Mouse (Mus musculus) gastrocnemius, postnatal 4 days (tissue): ENCODE measurements at regions not wholly inside any gene's neighbourhood (a gene's known extent, or its start where the extent isn't known, plus 50 kb on each side); places are given as distances from the start of the nearest gene placed in this dataset.
"Not testable (repeated sequence)": the region's sequence is repeated elsewhere in the genome, so short reads cannot be mapped to it uniquely, and the experiment has no call there.

Experiments
- DNase-seq, 2 experiments: peaks; one replicate each; pipeline ENCODE4 v3.0.0; 2021 to 2022; ENCODE audit warnings: low spot score in 2 of 2, mixed read lengths in 2 of 2

DNA sequence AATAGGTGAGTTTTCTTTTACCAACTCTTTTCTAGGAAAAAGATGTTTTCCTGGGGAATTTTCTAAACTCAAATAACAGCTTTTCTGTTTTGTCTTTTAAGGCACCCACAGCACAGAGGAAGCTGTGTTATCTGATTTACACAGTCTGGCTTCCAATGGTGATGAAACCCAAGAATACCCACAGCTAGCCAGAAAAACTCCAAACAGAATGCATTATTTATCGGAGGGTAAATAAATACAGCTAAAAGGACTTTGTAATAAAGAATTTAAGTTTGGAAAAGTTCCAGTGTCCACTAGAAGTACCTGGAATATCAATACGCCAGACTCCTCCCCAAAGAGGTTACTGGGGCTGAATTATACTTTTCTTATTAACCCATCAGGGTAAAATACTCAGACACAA lies 123.7 kb downstream of the Car2 start:
- DNase-seq = no peak

DNA sequence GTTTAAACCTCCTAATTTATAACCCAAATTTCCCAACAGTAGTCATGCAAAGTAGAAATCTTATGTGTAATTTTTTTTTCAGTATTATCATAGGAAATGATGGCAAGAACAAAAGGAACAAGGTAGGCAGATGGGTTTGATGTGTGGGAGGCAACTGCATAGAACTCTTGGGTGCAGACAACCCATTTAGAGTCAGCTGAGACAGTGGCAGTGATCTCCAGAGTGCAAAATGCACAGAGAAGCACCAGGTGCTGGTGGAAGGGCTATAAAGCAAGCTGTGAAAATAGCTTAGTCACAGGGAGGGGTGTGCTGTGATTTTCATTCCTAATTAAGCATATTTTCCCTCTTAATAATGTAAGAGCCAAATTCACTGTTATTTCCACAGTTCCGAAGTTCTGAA lies 130.5 kb downstream of the Car2 start:
- DNase-seq = no peak

DNA sequence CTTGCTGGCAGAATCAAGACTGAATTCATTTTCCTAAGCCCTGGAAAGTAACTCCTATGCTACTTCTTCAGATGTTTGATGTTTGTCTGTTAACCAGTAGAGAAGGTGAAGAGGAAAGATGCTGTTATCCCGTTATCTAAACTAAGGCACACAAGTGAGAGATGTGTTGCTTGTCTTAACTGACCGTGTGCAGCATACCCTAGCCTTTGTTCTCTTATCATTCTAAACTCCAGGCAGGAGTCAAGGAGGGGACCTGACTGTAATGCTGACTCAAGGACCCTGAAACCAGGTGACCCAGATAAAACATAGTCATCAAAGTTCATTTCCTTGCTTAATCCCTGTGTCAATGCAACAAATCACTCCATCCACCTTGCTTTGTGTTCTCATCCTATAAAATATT lies 136.7 kb downstream of the Car2 start:
- DNase-seq = no peak

DNA sequence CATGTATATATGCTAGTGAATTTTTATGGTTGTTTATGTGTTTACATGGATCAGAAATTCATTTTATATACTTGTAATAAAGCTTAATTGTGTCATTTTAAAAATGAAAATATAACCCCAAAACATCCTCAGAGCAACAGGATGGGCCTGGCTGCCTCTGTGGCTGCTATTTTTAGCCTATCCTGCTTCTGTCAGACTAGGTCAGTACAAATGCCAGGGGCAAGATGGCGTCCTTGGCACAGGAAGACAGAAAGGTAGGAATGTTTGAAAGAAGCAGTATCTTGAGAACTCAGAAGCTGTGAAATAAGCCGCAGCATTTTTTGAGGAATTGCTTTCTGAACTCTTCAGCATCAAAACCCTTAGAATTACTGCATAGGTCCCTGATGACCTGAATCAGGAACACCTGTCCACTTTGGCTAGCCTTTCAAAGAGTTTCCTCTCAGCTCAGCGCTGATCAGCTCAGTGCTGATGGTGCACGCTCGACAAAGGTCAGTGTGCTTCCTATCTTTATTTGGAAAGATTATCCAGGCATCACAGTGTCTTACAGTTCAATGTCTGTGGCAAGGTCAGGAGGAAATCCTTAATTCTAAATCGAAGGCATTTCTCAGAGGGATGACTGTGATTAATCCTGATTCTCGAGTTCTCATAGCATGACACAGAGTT lies 154.9 kb downstream of the Car2 start:
- no peak for DNase-seq

DNA sequence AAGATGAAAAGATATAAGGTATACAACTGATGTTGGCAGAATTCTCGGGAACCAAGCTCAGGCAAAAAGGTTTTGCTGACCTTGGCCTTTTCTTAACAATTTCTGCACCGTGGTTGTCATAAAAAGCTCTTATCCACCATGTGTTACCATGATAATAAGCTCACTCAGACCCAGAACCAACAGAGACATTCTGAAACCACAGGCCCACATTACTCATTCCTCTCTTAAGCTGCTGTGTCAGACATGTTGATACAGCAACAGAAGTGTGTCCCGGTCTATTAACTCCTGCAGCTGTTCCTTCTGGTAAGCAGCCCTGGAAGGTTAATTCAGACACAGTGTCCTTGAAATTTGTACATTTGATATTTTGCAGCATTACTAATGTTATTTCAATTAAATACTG lies 167.9 kb downstream of the Car2 start:
- no peak for DNase-seq

DNA sequence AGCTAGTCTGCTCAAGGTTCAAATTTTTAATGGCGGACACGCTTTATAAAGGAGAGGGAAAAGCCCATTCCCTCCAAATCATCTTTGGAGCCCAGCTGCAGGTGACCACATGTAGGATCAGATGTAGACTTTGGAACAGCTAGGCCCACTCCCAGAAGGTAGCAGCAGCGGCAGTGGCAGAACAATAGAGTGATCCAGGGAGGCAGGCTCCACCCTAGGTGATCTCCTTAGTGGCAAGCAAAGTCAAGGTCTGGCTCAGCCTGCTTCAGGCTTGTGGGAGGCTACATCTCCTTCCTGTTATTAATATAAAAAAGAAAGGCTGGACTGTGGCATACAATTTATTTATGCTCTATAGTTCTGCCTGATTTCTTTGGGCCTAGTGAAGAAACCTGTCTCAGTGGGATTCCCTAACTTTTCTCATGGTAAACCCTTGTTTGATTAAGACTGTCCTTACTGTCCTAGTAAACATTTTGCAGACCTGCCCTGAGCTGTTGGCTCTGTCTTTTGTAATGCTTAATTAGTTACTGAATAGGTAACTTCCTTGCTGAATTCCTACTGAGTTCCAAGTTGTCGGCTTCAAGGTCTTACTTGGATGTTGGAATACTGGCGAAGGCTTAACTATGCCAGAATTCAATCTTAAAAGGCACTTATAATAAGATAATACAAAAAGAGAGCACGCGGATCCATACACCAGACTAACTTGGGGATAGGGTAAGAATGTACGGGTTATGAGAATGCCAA lies 169.6 kb downstream of the Car2 start:
- DNase-seq = not testable (repeated sequence)

DNA sequence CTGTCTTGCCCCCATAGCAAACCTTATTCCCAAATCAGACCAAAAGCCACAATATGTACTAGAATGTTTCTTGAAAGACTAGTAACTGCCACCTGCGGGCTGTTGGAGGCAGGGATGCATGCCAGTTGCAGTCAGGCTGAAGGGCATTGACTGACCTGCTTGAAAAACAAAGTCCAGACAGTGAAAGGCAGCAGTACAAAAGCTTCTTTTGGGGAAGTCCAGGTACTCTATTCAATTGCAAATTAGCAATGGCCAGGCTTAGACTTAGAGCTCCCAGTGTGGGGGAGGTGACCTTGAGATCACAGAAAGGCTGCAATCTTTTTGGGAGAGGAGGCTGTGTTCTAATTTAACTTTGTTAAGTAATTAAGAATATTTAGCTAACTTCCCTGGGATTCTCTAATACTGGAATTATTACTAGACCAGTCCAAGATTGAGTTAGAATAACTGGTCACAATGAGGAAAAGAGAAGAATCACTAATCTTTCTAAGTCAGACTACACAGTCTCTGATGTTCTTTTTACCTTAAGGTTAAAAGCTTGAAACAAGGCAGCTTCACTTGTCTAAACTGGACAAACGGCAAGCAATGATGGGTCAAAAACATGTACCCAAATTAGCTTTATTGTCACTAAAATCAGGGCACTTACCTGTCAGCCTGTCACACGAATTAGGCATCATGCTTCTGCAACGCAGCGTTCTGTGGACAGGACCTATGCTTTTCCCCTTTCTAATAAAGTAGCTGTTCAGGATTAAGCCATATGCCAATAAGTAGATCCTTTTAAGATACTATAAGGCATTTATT lies 170.9 kb downstream of the Car2 start:
- DNase-seq = not testable (repeated sequence)

DNA sequence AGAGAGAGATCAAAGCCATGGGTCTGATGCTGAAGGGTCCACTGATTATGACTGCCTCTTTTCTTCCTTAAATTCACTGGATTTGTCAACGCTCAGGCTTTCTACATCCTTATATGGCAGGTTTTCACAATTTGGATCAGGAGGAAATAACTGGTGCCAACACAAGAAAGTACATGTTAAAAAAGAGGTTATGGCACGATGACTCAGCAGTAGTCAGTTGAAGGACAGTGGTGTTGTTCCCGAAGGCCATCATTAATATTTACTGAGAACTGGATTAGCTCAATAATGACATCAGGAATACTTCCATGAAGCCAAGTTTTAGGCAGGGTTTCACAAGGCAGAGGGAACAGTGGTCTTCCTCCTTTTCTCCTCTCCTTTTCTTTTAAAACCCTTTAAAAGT lies 179.6 kb downstream of the Car2 start:
- no peak for DNase-seq

DNA sequence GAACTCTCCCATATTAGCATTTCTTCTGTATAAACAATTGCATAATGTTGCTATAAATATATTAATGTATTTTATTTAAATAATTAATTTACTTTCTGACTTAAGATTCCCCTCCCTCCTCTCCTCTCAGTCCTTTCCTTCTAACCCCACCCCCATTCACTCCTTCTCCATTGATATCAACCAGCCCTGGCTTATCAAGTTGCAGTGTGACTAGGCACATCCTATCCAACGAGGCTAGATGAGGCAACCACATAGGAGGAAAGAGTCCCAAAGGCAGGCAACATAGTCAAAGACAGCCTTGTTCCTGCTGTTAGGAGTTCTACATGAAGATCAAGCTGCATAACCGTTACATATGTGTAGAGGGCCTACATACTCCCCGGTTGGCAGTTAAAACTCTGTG lies 182.2 kb downstream of the Car2 start:
- no peak for DNase-seq

DNA sequence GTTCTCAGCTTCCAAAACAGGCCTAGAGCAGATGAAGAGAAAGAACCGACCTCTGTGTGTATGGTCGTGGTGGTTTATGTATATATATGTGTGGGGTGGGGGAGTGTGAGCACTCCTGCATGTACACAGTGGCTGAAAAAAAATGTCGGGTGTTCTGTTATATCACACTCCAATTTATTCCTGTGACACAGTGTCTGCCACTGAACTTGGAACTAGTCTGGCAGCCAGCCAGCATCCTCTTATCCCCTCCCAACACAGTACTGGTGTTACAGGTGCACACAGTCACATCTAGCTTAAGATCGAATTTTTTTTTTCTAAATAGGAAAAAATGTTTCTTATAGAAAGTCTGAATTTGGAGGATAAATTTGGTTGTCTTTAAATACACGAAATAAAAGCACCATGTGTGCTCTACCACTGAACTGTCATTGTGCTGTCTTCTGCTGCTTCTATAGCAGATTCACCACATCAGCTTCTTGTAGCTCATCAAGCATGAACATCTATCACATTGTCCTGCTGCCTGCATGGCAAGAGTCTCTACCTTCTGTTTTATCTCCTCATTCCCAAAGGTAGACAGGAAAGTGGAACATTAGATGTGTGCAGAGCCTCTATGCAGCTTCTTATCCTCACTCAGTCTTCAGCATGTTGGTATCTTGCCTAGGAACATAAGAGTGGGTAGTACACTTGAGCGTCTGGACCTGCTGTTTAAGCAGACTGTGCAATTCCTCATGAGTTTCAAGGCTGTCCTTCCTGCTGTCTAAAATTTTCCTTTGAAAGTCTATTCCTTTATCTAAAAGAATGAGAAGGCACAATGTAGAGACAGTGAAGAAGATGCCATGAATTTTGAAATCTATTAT lies 185.2 kb downstream of the Car2 start:
- DNase-seq = no peak

DNA sequence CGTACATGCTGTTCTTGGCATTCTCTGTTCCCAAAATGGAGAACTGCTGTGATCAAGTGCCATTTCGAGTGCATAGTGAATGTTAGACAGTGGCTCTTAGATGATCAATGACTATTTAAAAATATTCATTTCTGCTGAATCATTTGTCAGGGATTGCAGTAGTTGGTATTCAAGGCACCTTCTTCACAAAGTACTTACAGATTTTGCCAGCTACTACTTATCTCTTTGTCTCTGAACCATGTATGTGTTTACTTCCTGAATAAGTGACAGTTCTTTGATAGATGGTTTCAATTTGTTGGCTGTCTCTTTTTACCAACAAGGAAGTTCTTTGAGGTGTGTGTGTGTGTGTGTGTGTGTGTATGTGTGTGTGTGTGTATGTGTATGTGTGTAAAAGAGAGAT lies 187.3 kb downstream of the Car2 start:
- DNase-seq = no peak

DNA sequence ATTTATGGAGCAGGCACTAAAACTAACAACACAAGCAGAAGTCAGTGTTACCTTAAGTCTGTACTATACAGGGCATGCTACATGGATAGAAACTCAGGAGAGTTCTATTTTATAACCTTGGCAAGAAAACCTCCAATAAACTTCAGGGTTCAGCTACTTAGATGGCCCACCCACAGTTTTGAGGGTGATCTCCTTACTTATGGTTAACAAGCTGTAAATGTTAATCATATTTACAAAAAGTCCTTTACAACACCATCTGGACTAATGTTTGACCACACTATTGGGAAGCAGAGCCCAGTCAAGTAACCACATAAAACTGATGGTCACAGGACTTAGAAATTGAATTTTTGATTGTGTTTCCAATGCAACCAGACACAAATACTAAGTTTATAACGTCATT lies 187.8 kb downstream of the Car2 start:
- no peak for DNase-seq

DNA sequence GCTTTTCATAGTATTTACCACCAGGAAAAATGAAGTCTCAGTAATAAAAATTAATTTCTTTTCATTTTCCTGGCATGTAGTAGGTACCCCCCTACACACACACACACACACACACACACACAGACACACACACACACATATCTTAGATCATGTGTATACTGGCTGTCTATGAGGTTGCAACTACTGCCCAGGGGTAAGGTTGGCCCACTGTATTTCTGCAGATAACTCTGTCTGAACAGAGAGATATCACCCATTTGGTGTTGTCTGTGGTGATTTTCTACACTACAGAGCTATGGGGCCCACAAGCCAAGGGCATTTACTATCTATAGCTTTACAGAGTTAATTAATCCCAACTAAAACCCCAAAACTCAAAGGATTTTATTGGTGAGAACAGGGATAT lies 188.9 kb downstream of the Car2 start:
- no peak for DNase-seq

DNA sequence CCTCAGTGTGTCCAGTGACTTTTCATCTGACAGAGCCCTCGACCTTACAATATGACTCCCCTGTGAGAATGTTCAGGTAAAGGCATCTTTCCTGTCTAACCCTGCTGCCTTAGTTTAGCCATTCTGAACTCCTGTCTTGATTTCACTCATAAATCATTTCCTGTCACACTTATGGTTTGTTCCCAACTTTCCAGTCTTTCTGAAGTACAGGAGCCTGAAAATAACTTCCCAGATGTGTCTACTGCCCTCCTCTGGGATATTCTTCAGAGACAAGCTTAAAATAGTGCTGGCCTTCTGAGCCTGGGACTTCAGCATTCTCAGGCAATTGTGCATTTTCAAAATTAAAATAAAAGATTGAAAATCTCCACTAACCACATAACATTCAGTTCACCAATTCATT lies 204.1 kb downstream of the Car2 start:
- no peak for DNase-seq

DNA sequence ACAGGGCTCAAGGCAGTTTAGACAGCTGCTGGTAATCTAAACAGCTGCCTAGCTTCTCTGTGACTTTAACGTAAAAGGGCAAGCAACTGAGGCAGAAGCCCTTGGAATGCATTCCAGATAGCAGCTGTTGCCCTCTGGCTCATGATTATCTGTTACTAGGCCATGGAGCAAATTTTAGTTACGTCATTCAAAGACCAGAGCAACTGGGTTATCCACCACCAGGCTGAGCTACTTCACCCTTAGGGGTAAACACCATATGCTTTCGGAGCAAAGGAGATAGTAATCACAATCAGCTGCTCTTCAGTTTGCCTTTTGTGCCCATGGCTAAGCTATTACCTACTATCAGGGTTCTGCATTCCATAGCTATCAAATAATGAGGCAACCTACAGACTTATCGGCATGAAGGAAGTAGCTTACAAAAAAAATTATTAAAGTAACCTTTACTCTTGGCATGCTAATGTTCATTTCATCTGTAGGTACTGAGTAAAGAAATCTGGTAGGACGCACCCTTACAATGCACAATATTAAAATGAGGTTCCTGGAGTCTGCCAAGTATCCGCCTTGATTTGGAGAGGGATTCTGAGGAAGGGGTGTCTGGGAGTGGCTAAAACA lies 212.2 kb downstream of the Car2 start:
- DNase-seq = no peak

DNA sequence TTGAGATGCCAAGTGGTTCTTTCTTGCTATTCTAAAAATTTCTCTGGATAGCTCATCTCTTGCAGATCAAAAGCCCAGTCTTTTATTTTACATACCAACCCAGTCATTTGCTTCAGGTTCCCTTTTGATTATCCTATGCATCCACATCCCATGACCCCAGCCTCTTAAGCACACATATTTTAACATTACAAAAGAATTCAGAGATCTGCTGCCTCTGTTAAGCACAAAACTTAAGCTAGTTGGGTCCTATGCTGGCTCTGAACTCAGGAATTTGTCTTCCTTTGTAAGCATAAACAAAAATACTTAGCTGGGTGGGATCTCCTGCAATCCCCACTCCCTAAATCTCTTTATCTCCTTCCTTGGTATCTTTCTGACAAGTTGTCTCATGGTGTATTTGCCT lies 212.9 kb downstream of the Car2 start:
- no peak for DNase-seq

DNA sequence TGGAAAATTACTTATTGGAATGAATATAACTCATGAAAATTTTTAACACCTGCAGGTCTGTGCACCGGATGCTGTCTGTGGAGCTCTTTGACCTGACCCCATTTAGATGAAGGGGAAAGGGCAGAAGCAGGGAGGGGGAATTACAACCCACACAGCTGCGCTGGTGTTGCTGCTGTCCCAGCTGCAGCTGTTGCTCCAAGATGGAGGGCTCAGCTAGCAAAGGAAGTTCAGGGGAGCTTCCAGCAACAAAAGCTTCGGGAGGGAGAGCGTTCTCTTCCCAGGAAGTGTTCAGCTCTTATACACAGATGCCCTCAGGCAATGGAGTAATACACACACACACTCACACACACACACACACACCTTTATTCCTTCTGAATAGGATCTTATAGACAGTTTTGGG lies 219.6 kb downstream of the Car2 start:
- DNase-seq = no peak

DNA sequence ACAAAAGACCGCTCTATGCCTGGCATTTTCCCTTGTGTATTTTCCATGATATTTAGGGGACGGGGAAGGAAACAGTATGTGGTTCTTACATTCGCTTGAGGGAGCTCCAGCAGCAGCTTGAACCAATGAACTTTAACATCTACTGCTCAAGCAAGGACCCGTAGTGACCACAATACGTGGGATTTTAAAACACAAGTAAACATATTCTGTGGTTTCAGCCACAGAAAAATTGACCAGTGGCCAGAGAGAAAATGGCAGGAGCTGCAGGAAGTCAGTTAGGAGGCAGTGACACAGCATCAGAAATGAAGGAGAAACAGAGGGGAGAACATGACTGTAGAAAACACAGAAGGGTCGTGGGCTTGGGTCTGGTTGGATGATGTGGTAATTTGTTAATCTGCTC lies 220.2 kb downstream of the Car2 start:
- DNase-seq = no peak

DNA sequence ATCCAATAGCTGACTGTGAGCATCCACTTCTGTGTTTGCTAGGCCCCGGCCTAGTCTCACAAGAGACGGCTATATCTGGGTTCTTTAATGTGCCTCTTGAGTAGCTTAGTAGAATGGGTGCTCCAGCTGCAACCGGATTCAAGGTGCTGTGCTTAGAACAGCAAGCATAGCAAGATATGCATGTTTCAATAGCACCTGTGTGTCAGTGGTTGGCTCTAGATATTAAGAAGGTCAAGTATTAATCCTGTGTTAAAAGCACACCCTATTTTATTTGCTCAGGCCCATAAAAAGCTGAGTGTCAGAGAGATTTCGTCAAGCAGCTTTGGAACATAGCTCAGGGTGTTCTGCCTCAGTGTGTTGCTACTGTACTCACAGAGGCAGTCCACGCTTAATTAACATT lies 221.2 kb downstream of the Car2 start:
- no peak for DNase-seq

DNA sequence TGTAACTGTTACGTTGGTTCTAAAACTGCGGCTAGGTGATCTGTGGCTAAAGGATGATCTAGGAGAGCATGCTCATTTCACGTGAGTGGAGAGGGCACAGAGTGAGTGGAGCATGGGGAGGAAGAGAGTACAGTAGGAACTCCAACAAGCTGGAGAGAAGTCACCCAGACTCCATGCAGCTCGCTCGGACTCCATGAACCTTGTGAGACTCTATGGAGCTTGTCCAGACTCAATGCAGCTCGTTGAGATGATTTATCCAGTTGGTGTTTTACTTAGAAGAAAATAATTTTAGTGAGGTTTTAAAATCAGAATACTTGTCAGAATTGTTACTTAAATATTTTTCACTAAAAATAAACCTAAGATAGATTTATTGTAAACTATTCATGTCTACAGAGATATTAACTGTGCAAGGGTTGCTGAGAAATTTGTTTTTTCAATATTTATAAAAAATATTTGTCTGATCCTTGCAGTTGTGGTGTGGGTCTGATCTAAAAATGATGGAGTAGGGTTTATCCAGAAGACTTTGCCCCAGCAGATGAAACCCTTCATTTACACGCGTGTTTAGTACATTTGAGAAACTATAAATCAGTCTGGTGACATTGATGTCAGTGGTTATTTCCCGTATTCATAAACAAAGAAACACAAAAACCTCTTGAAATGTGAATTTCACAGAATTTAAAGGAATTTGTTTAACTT lies 222.3 kb downstream of the Car2 start:
- no peak for DNase-seq
